Comparison of ENCODE assay signal across 8 mouse cellular contexts in genomic region chr6:125097346-125097689, GRCm38 (mm10). TPM values are rescaled to one million over a fixed set of nuclear protein-coding genes. Genes with fewer than 3 reads are reported as not detected.
DNase-seq lines count a peak whose midpoint lies in the region; ATAC-seq lines count a peak whose summit lies in the region.

No protein-coding gene starts in this region.

- H3K4me2 ChIP-seq in heart, embryonic 16.5 days (ENCODE audit: low read depth, low read length): peak overlapping the region; percentile 96
- H3K4me2 ChIP-seq in hindbrain, embryonic 13.5 days: peak overlapping the region; percentile 89
- peak overlapping the region; percentile 87 for H3K4me2 ChIP-seq in midbrain, embryonic 15.5 days

- peak overlapping the region; percentile 98 for H3K27ac ChIP-seq in heart, embryonic 16.5 days (ENCODE audit: low read length)
- H3K27ac ChIP-seq in hindbrain, embryonic 13.5 days: peak overlapping the region; percentile 96
- H3K27ac ChIP-seq in midbrain, embryonic 15.5 days: peak overlapping the region; percentile 94

- H3K36me3 ChIP-seq in heart, embryonic 16.5 days (ENCODE audit: control insufficient read depth, insufficient read depth): peaks cover 22% of the 10 kb centered on the region
- peaks cover 41% of the 10 kb centered on the region for H3K36me3 ChIP-seq in hindbrain, embryonic 13.5 days
- H3K36me3 ChIP-seq in midbrain, embryonic 15.5 days (replicated peaks): peaks cover 23% of the 10 kb centered on the region

- WGBS in heart, embryonic 16.5 days: 1% methylated on average over 12 of the region's 12 CpGs
- WGBS in hindbrain, embryonic 13.5 days: 0% methylated on average over 12 of the region's 12 CpGs
- under 1% methylated on average over 12 of the region's 12 CpGs for WGBS in midbrain, embryonic 15.5 days

- no peaks in the 10 kb centered on the region for H3K27me3 ChIP-seq in heart, embryonic 16.5 days (ENCODE audit: control insufficient read depth, insufficient read depth, low read length)
- H3K27me3 ChIP-seq in hindbrain, embryonic 13.5 days: no peaks in the 10 kb centered on the region
- H3K27me3 ChIP-seq in midbrain, embryonic 15.5 days (replicated peaks): no peaks in the 10 kb centered on the region

- ATAC-seq in heart, embryonic 16.5 days (replicated peaks; ENCODE audit: extremely low read depth, insufficient read depth, low FRiP score): no peak
- peak; percentile 8 for ATAC-seq in hindbrain, embryonic 13.5 days (ENCODE audit: low FRiP score)
- peak; percentile 19 for ATAC-seq in midbrain, embryonic 15.5 days (replicated peaks)
- no peak for ATAC-seq in activated CD4-positive, CD25-positive, alpha-beta regulatory T cell, adult 4 months

- no peaks in the 10 kb centered on the region for H3K9me3 ChIP-seq in heart, embryonic 16.5 days (replicated peaks; ENCODE audit: control insufficient read depth, low read length)
- no peaks in the 10 kb centered on the region for H3K9me3 ChIP-seq in hindbrain, embryonic 13.5 days
- H3K9me3 ChIP-seq in midbrain, embryonic 15.5 days: no peaks in the 10 kb centered on the region

- H3K4me1 ChIP-seq in heart, embryonic 16.5 days (ENCODE audit: control insufficient read depth, insufficient read depth, low read length): peaks cover 29% of the 10 kb centered on the region
- H3K4me1 ChIP-seq in hindbrain, embryonic 13.5 days (replicated peaks): peaks cover 34% of the 10 kb centered on the region
- H3K4me1 ChIP-seq in midbrain, embryonic 15.5 days: peaks cover 40% of the 10 kb centered on the region

- no peak for DNase-seq in heart, adult 9 months (ENCODE audit: low spot score in 2 of 2)
- DNase-seq in 3T3-L1 (ENCODE audit: low read depth, low spot score): peak; percentile 44
- DNase-seq in T-cell, adult 2 months (ENCODE audit: low spot score): peak; percentile 31
- no peak for DNase-seq in adrenal gland, postnatal 4 days (ENCODE audit: low spot score in 2 of 2)

- H3K9ac ChIP-seq in heart, embryonic 16.5 days (ENCODE audit: low read length): peak overlapping the region; percentile 96
- H3K9ac ChIP-seq in hindbrain, embryonic 13.5 days: peak overlapping the region; percentile 97
- peak overlapping the region; percentile 74 for H3K9ac ChIP-seq in midbrain, embryonic 15.5 days

- H3K4me3 ChIP-seq in heart, embryonic 16.5 days (ENCODE audit: low read length): peak overlapping the region; percentile 91
- H3K4me3 ChIP-seq in hindbrain, embryonic 13.5 days: peak overlapping the region; percentile 98
- H3K4me3 ChIP-seq in midbrain, embryonic 15.5 days: peak overlapping the region; percentile 76

RNA-seq across cellular contexts. Expression of gene Chd4, which starts 1.5 kb away (rescaled TPM):
- polyA plus RNA-seq in heart, embryonic 16.5 days (2015; fragmentation: Nextera tagmentation; extraction: Ambion mirVana): 50.6 and 63.0 TPM in 2 replicates
- polyA plus RNA-seq in hindbrain, embryonic 13.5 days (2015; fragmentation: Nextera tagmentation; extraction: Ambion mirVana): 123 and 126 TPM in 2 replicates
- polyA plus RNA-seq in midbrain, embryonic 15.5 days (2015; fragmentation: Nextera tagmentation; extraction: Ambion mirVana): 105 and 125 TPM in 2 replicates
- polyA plus RNA-seq in activated CD4-positive, CD25-positive, alpha-beta regulatory T cell, adult 4 months (2017; shearing (Covaris generic)): 10 to 100 TPM; 49.4 to 66.6 TPM
- total RNA-seq in adrenal gland, postnatal 4 days (2021): 100 to 1,000 TPM; 227 to 264 TPM

RNA-seq across cellular contexts. Expression of gene Lpar5, which starts 29.6 kb away (rescaled TPM):
- polyA plus RNA-seq in heart, embryonic 16.5 days (2015; fragmentation: Nextera tagmentation; extraction: Ambion mirVana): 0.55 and 1.6 TPM in 2 replicates
- polyA plus RNA-seq in hindbrain, embryonic 13.5 days (2015; fragmentation: Nextera tagmentation; extraction: Ambion mirVana): 0.55 and 0.65 TPM in 2 replicates
- polyA plus RNA-seq in midbrain, embryonic 15.5 days (2015; fragmentation: Nextera tagmentation; extraction: Ambion mirVana): 0.56 and 0.60 TPM in 2 replicates
- 1 to 10 TPM; 8.6 to 9.5 TPM for polyA plus RNA-seq in activated CD4-positive, CD25-positive, alpha-beta regulatory T cell, adult 4 months (2017; shearing (Covaris generic))
- total RNA-seq in adrenal gland, postnatal 4 days (2021): 1 to 10 TPM in 1 of 2 experiments, under 1 TPM in 1; 0.84 to 1.0 TPM

RNA-seq across cellular contexts. Expression of gene Nop2, which starts 34.4 kb away (rescaled TPM):
- 45.0 and 45.8 TPM in 2 replicates for polyA plus RNA-seq in heart, embryonic 16.5 days (2015; fragmentation: Nextera tagmentation; extraction: Ambion mirVana)
- 47.9 and 48.6 TPM in 2 replicates for polyA plus RNA-seq in hindbrain, embryonic 13.5 days (2015; fragmentation: Nextera tagmentation; extraction: Ambion mirVana)
- polyA plus RNA-seq in midbrain, embryonic 15.5 days (2015; fragmentation: Nextera tagmentation; extraction: Ambion mirVana): 48.4 and 49.1 TPM in 2 replicates
- 10 to 100 TPM; 40.6 to 50.3 TPM for polyA plus RNA-seq in activated CD4-positive, CD25-positive, alpha-beta regulatory T cell, adult 4 months (2017; shearing (Covaris generic))
- total RNA-seq in adrenal gland, postnatal 4 days (2021): 10 to 100 TPM; 36.5 to 36.8 TPM

RNA-seq across cellular contexts. Expression of gene Iffo1, which starts 47.7 kb away (rescaled TPM):
- 11.7 and 13.2 TPM in 2 replicates for polyA plus RNA-seq in heart, embryonic 16.5 days (2015; fragmentation: Nextera tagmentation; extraction: Ambion mirVana)
- polyA plus RNA-seq in hindbrain, embryonic 13.5 days (2015; fragmentation: Nextera tagmentation; extraction: Ambion mirVana): 17.2 and 19.7 TPM in 2 replicates
- polyA plus RNA-seq in midbrain, embryonic 15.5 days (2015; fragmentation: Nextera tagmentation; extraction: Ambion mirVana): 22.0 and 23.3 TPM in 2 replicates
- 10 to 100 TPM in 1 of 2 experiments, 1 to 10 TPM in 1; 6.9 to 13.3 TPM for polyA plus RNA-seq in activated CD4-positive, CD25-positive, alpha-beta regulatory T cell, adult 4 months (2017; shearing (Covaris generic))
- 10 to 100 TPM; 42.7 to 49.9 TPM for total RNA-seq in adrenal gland, postnatal 4 days (2021)

RNA-seq across cellular contexts. Expression of gene Acrbp, which starts 47.8 kb away (rescaled TPM):
- 8.0 TPM in 2 replicates for polyA plus RNA-seq in heart, embryonic 16.5 days (2015; fragmentation: Nextera tagmentation; extraction: Ambion mirVana)
- 17.5 and 19.7 TPM in 2 replicates for polyA plus RNA-seq in hindbrain, embryonic 13.5 days (2015; fragmentation: Nextera tagmentation; extraction: Ambion mirVana)
- 18.4 and 19.6 TPM in 2 replicates for polyA plus RNA-seq in midbrain, embryonic 15.5 days (2015; fragmentation: Nextera tagmentation; extraction: Ambion mirVana)
- 1 to 10 TPM; 8.1 to 9.7 TPM for polyA plus RNA-seq in activated CD4-positive, CD25-positive, alpha-beta regulatory T cell, adult 4 months (2017; shearing (Covaris generic))
- total RNA-seq in adrenal gland, postnatal 4 days (2021): 1 to 10 TPM; 7.3 to 8.0 TPM

Comparison
In these comparisons a context has a peak if more than half of its experiments do, and no peak if none do; other contexts are left out.
1. ATAC-seq: peak in hindbrain, embryonic 13.5 days (single experiment) and midbrain, embryonic 15.5 days (single experiment); none in heart, embryonic 16.5 days (single experiment) and activated CD4-positive, CD25-positive, alpha-beta regulatory T cell, adult 4 months (single experiment).
2. DNase-seq: peak in 3T3-L1 (single experiment) and T-cell, adult 2 months (single experiment); none in heart, adult 9 months (0 of 2) and adrenal gland, postnatal 4 days (0 of 2).
3. Peak in every context shown above with its lines, with median percentiles within 50 percentile points of each other: H3K27ac ChIP-seq, H3K4me2 ChIP-seq, H3K4me3 ChIP-seq and H3K9ac ChIP-seq.